Mouse (Mus musculus) testis, adult 2 months (tissue): Measurements from ENCODE around the gene Slc51a.

Source experiments
- CTCF ChIP-seq: fragments of 200-500 bp; IDR thresholded peaks from 2 replicates; pipeline ENCODE4 v1.5.1; 2012; ENCODE audit warnings: low read depth, mild to moderate bottlenecking, inconsistent platforms, low read length, moderate library complexity; ENCODE audit not compliant: control insufficient read depth, insufficient read depth, insufficient replicate concordance
- POLR2A ChIP-seq: fragments of 200-500 bp; IDR thresholded peaks from 2 replicates; pipeline ENCODE4 v1.6.1; 2012; ENCODE audit warnings: low read depth, mild to moderate bottlenecking, inconsistent platforms, low read length, moderate library complexity; ENCODE audit not compliant: control insufficient read depth

- no peak for TF ChIP-seq POLR2A
- no peak for TF ChIP-seq CTCF
Measured at GRCm38 (mm10) chr16:32450133-32450532, 37.5 kb downstream of the Slc51a start.
